Mouse (Mus musculus) bone marrow, adult 2 months (tissue): ENCODE data around the gene Dcdc2a. TPM values are rescaled to one million over a fixed set of nuclear protein-coding genes. Genes with fewer than 3 reads are reported as not detected.
A peak's percentile ranks its signal among the peaks of the same experiment; 100 is the strongest.

Source experiments
- H3K27ac ChIP-seq: fragments of 200-500 bp; 2 replicates; pipeline ENCODE4 v1.5.1; 2012; ENCODE audit warnings: low read depth, mild to moderate bottlenecking, control low read depth, inconsistent platforms, low read length; ENCODE audit not compliant: control insufficient read depth, poor library complexity, insufficient read depth
- H3K4me1 ChIP-seq: fragments of 200-500 bp; 2 replicates; pipeline ENCODE4 v1.6.1; 2011; ENCODE audit warnings: low read length; ENCODE audit not compliant: control insufficient read depth, insufficient read depth
- H3K4me3 ChIP-seq: fragments of 200-500 bp; replicated peaks from 2 replicates; pipeline ENCODE3; 2011; ENCODE audit warnings: mild to moderate bottlenecking, low read depth, low read length, control low read depth; ENCODE audit not compliant: control insufficient read depth
- CTCF ChIP-seq: fragments of 200-500 bp; IDR thresholded peaks from 2 replicates; pipeline ENCODE4 v1.5.1; 2011; ENCODE audit warnings: low read length, control low read depth; ENCODE audit not compliant: control insufficient read depth, insufficient read depth
- POLR2A ChIP-seq: fragments of 200-500 bp; IDR thresholded peaks from 2 replicates; pipeline ENCODE4 v1.6.1; 2011; ENCODE audit warnings: low read depth, mild to moderate bottlenecking, control low read depth, low read length, borderline replicate concordance; ENCODE audit not compliant: control insufficient read depth
- WGBS: fragments of 180-500 bp; shearing (Covaris S2); methylation state at CpG from one replicate; pipeline ENCODE4 v1.1.7; 2018; 5-methylcytosine and 5-hydroxymethylcytosine counted together
- polyA plus RNA-seq: library from polyadenylated mRNA; stranded (reverse); fragments of >200 nt; gene quantifications from 2 replicates; pipeline ENCODE4 v1.2.4, GENCODE M21; 2011; ENCODE audit warnings: low replicate concordance; ENCODE audit not compliant: missing spikeins, insufficient read depth, insufficient read length

Dcdc2a gene
- polyA plus RNA-seq, result not detected in 2 replicates

- H3K4me3 ChIP-seq, result no peak within 1 kb of the TSS
- 5% methylated on average over 63 of the region's 63 CpGs for WGBS
- no peaks in the 10 kb centered on the region for H3K4me1 ChIP-seq
- no peak for TF ChIP-seq CTCF
- TF ChIP-seq POLR2A, result no peak
- no peak within 1 kb of the TSS for H3K27ac ChIP-seq
Observed at GRCm38 (mm10) chr13:25055873-25056667, at the start of gene Dcdc2a. Dcdc2a (plus strand) TSS chr13:25056004.

DNA sequence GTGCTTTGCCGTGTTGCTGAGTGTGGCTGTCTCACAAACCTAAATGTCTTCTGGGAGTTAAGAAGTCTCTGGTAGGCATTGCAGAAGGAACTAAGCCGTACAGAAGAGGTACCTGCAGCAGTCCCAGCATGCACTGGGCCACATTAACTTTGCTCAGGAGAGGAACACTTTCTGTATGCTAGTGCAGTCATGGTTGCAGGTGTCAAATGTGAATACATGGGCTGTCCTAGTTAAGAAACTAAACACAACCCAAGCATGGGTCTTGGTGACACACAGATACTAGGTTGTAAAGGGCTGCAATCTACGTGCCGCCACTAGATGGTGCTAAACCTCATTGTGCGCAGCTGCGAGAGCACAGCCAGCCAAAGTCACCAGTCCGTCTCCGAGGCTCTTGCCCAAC, 48.7 kb upstream of the Dcdc2a start:
- Histone ChIP-seq H3K4me3 (no peak overlapping the region), H3K4me1 (no peaks in the 10 kb centered on the region), H3K27ac (no peak overlapping the region)
- no peak for TF ChIP-seq CTCF
- no peak for TF ChIP-seq POLR2A
- 45% methylated on average over 8 of the region's 8 CpGs for WGBS

GRCm38 (mm10) chr13:25018316-25018715, 37.5 kb upstream of the Dcdc2a start:
- Histone ChIP-seq H3K4me3 (no peak overlapping the region), H3K4me1 (no peaks in the 10 kb centered on the region; the same call in 1 of the 2 replicates), H3K27ac (no peak overlapping the region)
- 93% methylated on average over 9 of the region's 9 CpGs for WGBS
- no peak for TF ChIP-seq CTCF
- TF ChIP-seq POLR2A, result no peak

- under 1% methylated on average over 76 of the region's 84 CpGs for WGBS
- Histone ChIP-seq H3K27ac (peak within 1 kb of the TSS; percentile 73), H3K4me3 (peak within 1 kb of the TSS; percentile 87), H3K4me1 (no peaks in the 10 kb centered on the region; the same call in 1 of the 2 replicates)
- TF ChIP-seq CTCF (no peak), POLR2A (peak; percentile 92)
Observed at GRCm38 (mm10) chr13:25019793-25020539, 35.8 kb upstream of the Dcdc2a start, which contains the start of gene Mrs2. Mrs2 (minus strand) TSS chr13:25020379.

DNA sequence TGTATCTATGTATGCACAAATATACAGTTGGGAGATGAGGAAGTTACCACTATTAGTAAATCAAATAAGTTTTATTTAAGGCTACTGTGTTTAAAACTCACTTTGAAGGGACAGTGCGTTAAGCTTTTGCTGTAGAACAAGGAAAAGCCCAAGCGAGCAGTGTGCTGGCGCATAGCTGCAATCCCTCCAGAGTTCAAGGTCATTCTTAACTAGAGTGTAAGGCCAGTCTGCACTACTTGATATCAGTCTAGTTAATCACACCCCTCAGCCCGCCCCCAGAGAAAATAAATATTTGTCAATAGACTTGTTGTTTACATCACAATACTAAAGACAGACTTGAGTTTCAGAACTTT, 35.3 kb upstream of the Dcdc2a start:
- Histone ChIP-seq H3K4me1 (no peaks in the 10 kb centered on the region; the same call in 1 of the 2 replicates), H3K4me3 (peak overlapping the region; percentile 87), H3K27ac (no peak overlapping the region)
- WGBS, result 36% methylated on average over 4 of the region's 4 CpGs
- no peak for TF ChIP-seq CTCF
- no peak for TF ChIP-seq POLR2A

DNA sequence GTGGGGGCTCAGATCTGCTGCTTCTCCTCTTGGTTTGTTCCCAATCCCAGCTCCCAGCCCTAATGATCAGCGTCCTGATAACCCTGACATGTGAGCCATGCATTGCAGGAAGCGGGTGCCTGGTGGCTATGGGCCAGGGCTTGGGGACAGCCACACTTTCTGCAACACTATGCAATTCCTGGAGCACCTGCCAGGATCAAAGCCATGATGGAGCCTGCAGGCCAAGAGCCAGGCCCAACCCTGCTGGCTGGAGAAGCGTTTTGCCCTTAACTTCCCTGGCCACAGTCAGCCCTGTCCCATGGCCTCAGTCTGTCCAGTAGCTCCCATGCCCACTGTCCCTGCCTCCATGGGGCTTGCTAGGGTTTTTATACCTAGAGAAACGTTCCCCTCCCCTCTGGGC, 33.4 kb upstream of the Dcdc2a start:
- 69% methylated on average over 4 of the region's 4 CpGs for WGBS
- no peak for TF ChIP-seq POLR2A
- no peak for TF ChIP-seq CTCF
- H3K27ac ChIP-seq, result no peak overlapping the region
- no peaks in the 10 kb centered on the region; the same call in 1 of the 2 replicates for H3K4me1 ChIP-seq
- H3K4me3 ChIP-seq, result no peak overlapping the region

- Histone ChIP-seq H3K4me1 (no peaks in the 10 kb centered on the region; the same call in 1 of the 2 replicates), H3K27ac (no peak overlapping the region), H3K4me3 (no peak overlapping the region)
- TF ChIP-seq CTCF (no peak), POLR2A (no peak)
- 55% methylated on average over 3 of the region's 3 CpGs for WGBS
Observed at GRCm38 (mm10) chr13:25023129-25023528, 32.7 kb upstream of the Dcdc2a start.

DNA sequence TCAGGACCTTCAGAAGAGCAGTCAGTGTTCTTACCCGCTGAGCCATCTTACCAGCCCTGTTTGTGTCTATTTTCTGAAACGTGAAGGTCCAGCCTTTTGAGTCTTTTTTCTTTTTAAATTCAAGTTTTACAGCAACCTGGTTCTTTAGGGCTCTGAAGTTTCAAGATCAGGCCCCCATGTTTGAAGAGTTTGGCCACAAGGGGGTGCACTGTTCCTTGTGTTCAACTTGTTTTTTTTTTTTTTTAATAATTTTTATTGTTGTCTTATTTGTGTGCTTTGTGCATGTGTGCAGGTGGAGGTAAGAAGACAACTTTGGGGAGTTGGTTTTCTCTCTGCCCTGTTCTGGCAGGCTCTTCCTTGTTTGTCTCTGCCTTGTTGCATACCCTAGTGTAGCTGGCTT, 31.1 kb upstream of the Dcdc2a start:
- H3K4me3 ChIP-seq, result no peak overlapping the region
- H3K4me1 ChIP-seq, result no peaks in the 10 kb centered on the region; the same call in 1 of the 2 replicates
- WGBS, result 30% methylated on average over 2 of the region's 2 CpGs
- no peak for TF ChIP-seq CTCF
- no peak for TF ChIP-seq POLR2A
- no peak overlapping the region for H3K27ac ChIP-seq
